ENCODE assay signal across 28 mouse cellular contexts in the genomic region with DNA sequence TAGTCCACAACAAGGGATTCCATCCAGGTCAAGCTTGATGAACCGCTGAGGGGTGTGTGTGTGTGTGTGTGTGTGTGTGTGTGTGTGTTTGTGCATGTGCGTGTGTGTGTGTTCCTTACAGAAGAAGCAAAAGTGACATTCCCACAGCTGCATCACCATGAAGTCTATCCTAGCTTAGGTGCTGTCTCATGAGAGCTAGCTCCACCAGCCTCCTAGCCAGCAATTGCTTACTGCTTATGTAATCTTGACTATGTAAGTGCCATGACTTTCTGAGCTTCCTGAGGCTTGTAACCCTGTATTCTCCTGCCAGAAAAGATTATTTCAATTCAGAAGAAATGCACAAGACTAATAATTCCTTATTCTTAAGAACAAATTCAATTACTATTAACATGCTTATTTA.
DNase-seq lines count a peak whose midpoint lies in the region; ATAC-seq lines count a peak whose summit lies in the region.
"Had no signal": no experiment of that assay in that cellular context is flagged by ENCODE, and none has a peak within 500 bp of the region (broad histone marks: within the 10 kb centered on the region; RNA-seq: fewer than 3 reads in every experiment).

No protein-coding gene starts in this region.

- H3K36me3 ChIP-seq in megakaryocyte, embryonic 14.5 days (replicated peaks; ENCODE audit: low read length) = peaks cover 6% of the 10 kb centered on the region
- H3K36me3 ChIP-seq: embryonic facial prominence, embryonic 13.5 days; embryonic facial prominence, embryonic 15.5 days; forebrain, embryonic 10.5 days; forebrain, embryonic 12.5 days had no signal

- H3K9me3 ChIP-seq in megakaryocyte, embryonic 14.5 days = no peaks in the 10 kb centered on the region
- H3K9me3 ChIP-seq: embryonic facial prominence, embryonic 13.5 days; embryonic facial prominence, embryonic 15.5 days; forebrain, embryonic 10.5 days; forebrain, embryonic 12.5 days; G1E had no signal

- ATAC-seq in frontal cortex, adult (ENCODE audit: low TSS enrichment) = peak; percentile 82
- no peak for ATAC-seq in megakaryocyte, adult 5-6 weeks (ENCODE audit: poor library complexity, severe bottlenecking)
- ATAC-seq: activated CD4-positive, CD25-positive, alpha-beta regulatory T cell, adult 4 months; CD4-positive, CD25-positive, alpha-beta regulatory T cell, adult 4 months; forebrain, embryonic 14.5 days; forebrain, embryonic 16.5 days; Patski had no signal

- no peaks in the 10 kb centered on the region for H3K27me3 ChIP-seq in megakaryocyte, embryonic 14.5 days (replicated peaks)
- H3K27me3 ChIP-seq: CH12.LX; embryonic facial prominence, embryonic 13.5 days; embryonic facial prominence, embryonic 15.5 days; forebrain, embryonic 12.5 days; Patski had no signal

- H3K4me1 ChIP-seq in megakaryocyte, embryonic 14.5 days = 0 out of 2 replicates have a peak, but pooled peaks cover 2% of the 10 kb centered on the region
- H3K4me1 ChIP-seq: embryonic facial prominence, embryonic 13.5 days; embryonic facial prominence, embryonic 15.5 days; forebrain, embryonic 10.5 days; forebrain, embryonic 12.5 days had no signal

- H3K4me3 ChIP-seq in megakaryocyte, embryonic 14.5 days (replicated peaks) = peak overlapping the region; percentile 50
- H3K4me3 ChIP-seq: embryonic facial prominence, embryonic 13.5 days; embryonic facial prominence, embryonic 15.5 days; erythroblast, embryonic 14.5 days; forebrain, embryonic 10.5 days; forebrain, embryonic 12.5 days had no signal

- DNase-seq in frontal cortex, postnatal 10 days (ENCODE audit: low spot score in 2 of 2) = no peak
- DNase-seq in layer of hippocampus, postnatal 25 days (ENCODE audit: extremely low spot score in 1 of 2, low spot score in 1 of 2) = no peak
- DNase-seq: adrenal gland, adult 8-10 months; adrenal gland, postnatal 14 days; adrenal gland, postnatal 36 days; B cell, adult 2 months; cerebellum, adult 11 months; cerebellum, adult 18-20 months; cerebellum, adult 8-10 months; cerebellum, adult 9-11 months; cerebellum, postnatal 14 days; cerebellum, postnatal 36 days; embryo, embryonic 11 days had no signal
